In genomic region chr10:23010715-23011114, GRCm38 (mm10) we compare ENCODE assay signal across 20 mouse cellular contexts.
DNase-seq lines count a peak whose midpoint lies in the region; ATAC-seq and TF ChIP-seq lines count a peak whose summit lies in the region.
"Had no signal": no experiment of that assay in that cellular context is flagged by ENCODE, and none has a peak within 500 bp of the region (broad histone marks: within the 10 kb centered on the region; RNA-seq: fewer than 3 reads in every experiment).

No protein-coding gene starts in this region.

- H3K4me2 ChIP-seq in lung, embryonic 16.5 days (ENCODE audit: low read depth, low read length): no peak overlapping the region
- no peak overlapping the region for H3K4me2 ChIP-seq in kidney, embryonic 14.5 days (replicated peaks; ENCODE audit: low read depth, low read length)
- H3K4me2 ChIP-seq: embryonic facial prominence, embryonic 12.5 days; hindbrain, embryonic 15.5 days; liver, embryonic 15.5 days; midbrain, embryonic 15.5 days; neural tube, embryonic 12.5 days had no signal

- no peak for TF ChIP-seq CTCF in gastrocnemius, adult 2 months (IDR thresholded peaks at IDR 0.05)

- no peaks in the 10 kb centered on the region for H3K27me3 ChIP-seq in lung, embryonic 16.5 days (ENCODE audit: control insufficient read depth, insufficient read depth, low read depth, low read length)
- H3K27me3 ChIP-seq in kidney, embryonic 14.5 days (ENCODE audit: control insufficient read depth, insufficient read depth, low read length): no peaks in the 10 kb centered on the region
- H3K27me3 ChIP-seq: embryonic facial prominence, embryonic 12.5 days; hindbrain, embryonic 15.5 days; liver, embryonic 15.5 days; midbrain, embryonic 15.5 days; neural tube, embryonic 12.5 days had no signal

- DNase-seq in lung, adult 18-20 months: no peak
- DNase-seq in kidney, postnatal 14 days: peak; percentile 48
- no peak for DNase-seq in gastrocnemius, postnatal 14 days
- no peak for DNase-seq in gastrocnemius, adult 2 months
- no peak for DNase-seq in urinary bladder, postnatal 36 days (ENCODE audit: low spot score in 2 of 2)
- DNase-seq: adrenal gland, adult 8-10 months; cerebellum, adult 11-12 months; cerebellum, postnatal 10 days; layer of hippocampus, adult 9-11 months; right cerebral cortex, postnatal 14 days; thymus, postnatal 25 days had no signal

- intact Hi-C loops in gastrocnemius, postnatal 14 days (cut with DNase I; ENCODE audit: low total_unique reads): no loop called here
- intact Hi-C loops in gastrocnemius, adult 2 months (cut with DNase I): no loop called here

- no peak overlapping the region for H3K4me3 ChIP-seq in lung, embryonic 16.5 days (ENCODE audit: low read length)
- no peak overlapping the region for H3K4me3 ChIP-seq in kidney, embryonic 14.5 days (ENCODE audit: low read length)
- H3K4me3 ChIP-seq in gastrocnemius, adult 2 months: no peak overlapping the region
- H3K4me3 ChIP-seq: embryonic facial prominence, embryonic 12.5 days; heart, embryonic 10.5 days; hindbrain, embryonic 15.5 days; liver, embryonic 15.5 days; midbrain, embryonic 15.5 days; neural tube, embryonic 12.5 days had no signal

- peak; percentile 77 for ATAC-seq in lung, embryonic 16.5 days (ENCODE audit: low read depth)
- peak; percentile 64; the same call in 1 of the 2 replicates for ATAC-seq in kidney, embryonic 14.5 days (ENCODE audit: low FRiP score, low TSS enrichment)
- ATAC-seq: midbrain, embryonic 15.5 days had no signal

- peaks cover under 1% of the 10 kb centered on the region; the same call in 1 of the 2 replicates for H3K4me1 ChIP-seq in lung, embryonic 16.5 days (replicated peaks; ENCODE audit: control insufficient read depth, insufficient read depth, low read length)
- H3K4me1 ChIP-seq in kidney, embryonic 14.5 days (ENCODE audit: control insufficient read depth, insufficient read depth, low read length): no peaks in the 10 kb centered on the region; the same call in 1 of the 2 replicates
- H3K4me1 ChIP-seq: embryonic facial prominence, embryonic 12.5 days; heart, embryonic 10.5 days; liver, embryonic 15.5 days; midbrain, embryonic 15.5 days; neural tube, embryonic 12.5 days had no signal

- no peak overlapping the region for H3K9ac ChIP-seq in lung, embryonic 16.5 days (ENCODE audit: low read length)
- H3K9ac ChIP-seq in kidney, embryonic 14.5 days (ENCODE audit: low read depth, low read length): no peak overlapping the region
- H3K9ac ChIP-seq: embryonic facial prominence, embryonic 12.5 days; hindbrain, embryonic 15.5 days; liver, embryonic 15.5 days; midbrain, embryonic 15.5 days; neural tube, embryonic 12.5 days had no signal

- 44% methylated on average over 4 of the region's 4 CpGs for WGBS in lung, embryonic 16.5 days
- 65% methylated on average over 4 of the region's 4 CpGs for WGBS in kidney, embryonic 14.5 days

- H3K9me3 ChIP-seq in lung, embryonic 16.5 days (ENCODE audit: control insufficient read depth, low read length): no peaks in the 10 kb centered on the region
- H3K9me3 ChIP-seq in kidney, embryonic 14.5 days (ENCODE audit: control insufficient read depth, low read length): no peaks in the 10 kb centered on the region
- H3K9me3 ChIP-seq: embryonic facial prominence, embryonic 12.5 days; heart, embryonic 10.5 days; hindbrain, embryonic 15.5 days; liver, embryonic 15.5 days; midbrain, embryonic 15.5 days; neural tube, embryonic 12.5 days had no signal

- H3K36me3 ChIP-seq in lung, embryonic 16.5 days (ENCODE audit: control insufficient read depth, insufficient read depth, low read length): no peaks in the 10 kb centered on the region
- no peaks in the 10 kb centered on the region for H3K36me3 ChIP-seq in kidney, embryonic 14.5 days (ENCODE audit: control insufficient read depth, insufficient read depth, low read length)
- H3K36me3 ChIP-seq: embryonic facial prominence, embryonic 12.5 days; heart, embryonic 10.5 days; hindbrain, embryonic 15.5 days; liver, embryonic 15.5 days; midbrain, embryonic 15.5 days; neural tube, embryonic 12.5 days had no signal

- H3K27ac ChIP-seq in lung, embryonic 16.5 days (ENCODE audit: low read length): peak overlapping the region; percentile 53; the same call in 1 of the 2 replicates
- H3K27ac ChIP-seq in kidney, embryonic 14.5 days (ENCODE audit: low read depth, low read length): peak overlapping the region; percentile 30; the same call in 1 of the 2 replicates
- no peak overlapping the region for H3K27ac ChIP-seq in gastrocnemius, adult 2 months
- H3K27ac ChIP-seq: embryonic facial prominence, embryonic 12.5 days; heart, embryonic 10.5 days; hindbrain, embryonic 15.5 days; liver, embryonic 15.5 days; macrophage; midbrain, embryonic 15.5 days; neural tube, embryonic 12.5 days had no signal
